Mouse (Mus musculus) small intestine, adult 2 months (tissue): ENCODE data around the gene Slc26a11. TPM values are rescaled to one million over a fixed set of nuclear protein-coding genes. Genes with fewer than 3 reads are reported as not detected.
A peak's percentile ranks its signal among the peaks of the same experiment; 100 is the strongest.

Source experiments
- H3K27ac ChIP-seq: fragments of 200-500 bp; 2 replicates; pipeline ENCODE4 v1.5.1; 2012; ENCODE audit warnings: low read depth, low read length, control low read depth, inconsistent platforms; ENCODE audit not compliant: insufficient read depth
- H3K27me3 ChIP-seq: fragments of 200-500 bp; 2 replicates; pipeline ENCODE4 v1.6.1; 2012; ENCODE audit warnings: mild to moderate bottlenecking, moderate library complexity, low read length, inconsistent platforms; ENCODE audit not compliant: control insufficient read depth, insufficient read depth
- H3K36me3 ChIP-seq: fragments of 200-500 bp; 2 replicates; pipeline ENCODE4 v1.6.1; 2012; ENCODE audit warnings: mild to moderate bottlenecking, low read length, control low read depth, inconsistent platforms; ENCODE audit not compliant: control insufficient read depth, insufficient read depth
- H3K4me1 ChIP-seq: fragments of 200-500 bp; 2 replicates; pipeline ENCODE4 v1.6.1; 2012; ENCODE audit warnings: low read length, inconsistent platforms, mixed read lengths; ENCODE audit not compliant: control insufficient read depth, insufficient read depth, insufficient read length
- H3K4me3 ChIP-seq: fragments of 200-500 bp; 2 replicates; pipeline ENCODE4 v1.5.1; 2012; ENCODE audit warnings: low read depth, mild to moderate bottlenecking, control low read depth, inconsistent platforms, low read length, moderate library complexity
- CTCF ChIP-seq: fragments of 200-500 bp; IDR thresholded peaks from 2 replicates; pipeline ENCODE4 v1.5.1; 2012; ENCODE audit warnings: low read depth, mild to moderate bottlenecking, control low read depth, inconsistent platforms, low read length, moderate library complexity, mixed read lengths; ENCODE audit not compliant: insufficient replicate concordance, insufficient read length; ENCODE audit errors: extremely low read depth
- POLR2A ChIP-seq: fragments of 200-500 bp; IDR thresholded peaks from 2 replicates; pipeline ENCODE4 v1.6.1; 2012; ENCODE audit warnings: low read depth, mild to moderate bottlenecking, control low read depth, inconsistent platforms, low read length, moderate library complexity
- WGBS: fragments of 180-500 bp; shearing (Covaris S2); methylation state at CpG from one replicate; pipeline ENCODE4 v1.1.7; 2018; 5-methylcytosine and 5-hydroxymethylcytosine counted together
- polyA plus RNA-seq: library from polyadenylated mRNA; depleted of rRNA; stranded (reverse); fragments of >200 nt; gene quantifications from 2 replicates; pipeline ENCODE4 v1.2.3, GENCODE M21; 2012

Gene Slc26a11
- polyA plus RNA-seq, 1 experiment: 17.3 TPM

- Histone ChIP-seq H3K27ac (no peak overlapping the region), H3K4me1 (no peaks in the 10 kb centered on the region), H3K27me3 (no peaks in the 10 kb centered on the region), H3K36me3 (peaks cover 24% of the 10 kb centered on the region), H3K4me3 (no peak overlapping the region)
- WGBS: 91% methylated on average over 8 of the region's 8 CpGs
- TF ChIP-seq CTCF (no peak), POLR2A (no peak)
These were observed 11.2 kb upstream of the Slc26a11 start for GRCm38 (mm10) chr11:119344178-119344577.

DNA sequence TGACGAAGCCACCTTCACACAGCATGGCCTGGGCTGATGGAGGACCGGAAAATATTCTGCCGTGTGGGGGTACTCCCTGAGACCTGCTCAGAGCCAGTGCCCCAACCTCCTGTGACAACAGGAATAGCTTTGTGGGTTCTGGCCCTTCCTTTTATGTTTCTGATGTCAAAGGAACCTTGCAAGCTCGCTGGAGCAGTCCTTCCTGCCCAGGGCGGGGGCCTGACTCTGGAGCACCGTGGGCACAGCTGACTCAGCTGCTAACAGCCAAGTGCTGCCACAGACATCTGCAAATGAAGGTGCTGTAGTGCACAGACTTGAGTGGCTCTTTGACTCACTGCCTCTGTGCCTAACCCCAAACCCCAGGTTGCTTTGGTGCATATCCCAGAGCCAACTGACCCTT is 10.5 kb upstream of the Slc26a11 start:
- Histone ChIP-seq H3K36me3 (peaks cover 24% of the 10 kb centered on the region), H3K27me3 (no peaks in the 10 kb centered on the region), H3K4me1 (no peaks in the 10 kb centered on the region), H3K4me3 (no peak overlapping the region), H3K27ac (no peak overlapping the region)
- WGBS: 64% methylated on average over 6 of the region's 6 CpGs
- TF ChIP-seq POLR2A (no peak), CTCF (no peak)

DNA sequence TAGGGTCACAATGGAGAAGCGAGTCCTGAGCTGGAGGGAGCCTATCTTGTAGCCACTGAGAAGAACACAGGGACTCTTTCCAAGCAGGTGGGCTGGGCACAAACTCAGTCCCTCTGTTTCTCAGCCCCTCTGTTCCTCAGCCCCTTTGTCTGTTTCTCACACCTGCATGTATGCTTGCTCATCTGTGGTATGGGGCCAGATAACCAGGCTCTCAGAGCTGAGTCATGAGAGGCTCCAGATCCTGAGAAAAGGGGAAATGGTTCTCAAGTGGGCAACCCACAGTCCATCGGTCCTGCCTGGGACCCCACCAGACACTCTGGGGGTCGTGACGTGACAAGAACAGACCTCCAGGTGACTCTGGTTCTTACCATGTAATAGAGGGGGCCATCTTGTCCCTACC is 8.2 kb upstream of the Slc26a11 start:
- no peak overlapping the region for H3K27ac ChIP-seq
- H3K27me3 ChIP-seq: no peaks in the 10 kb centered on the region
- H3K36me3 ChIP-seq: peaks cover 24% of the 10 kb centered on the region
- no peak overlapping the region for H3K4me3 ChIP-seq
- WGBS: 91% methylated on average over 4 of the region's 4 CpGs
- no peaks in the 10 kb centered on the region for H3K4me1 ChIP-seq
- TF ChIP-seq CTCF (no peak), POLR2A (no peak)

DNA sequence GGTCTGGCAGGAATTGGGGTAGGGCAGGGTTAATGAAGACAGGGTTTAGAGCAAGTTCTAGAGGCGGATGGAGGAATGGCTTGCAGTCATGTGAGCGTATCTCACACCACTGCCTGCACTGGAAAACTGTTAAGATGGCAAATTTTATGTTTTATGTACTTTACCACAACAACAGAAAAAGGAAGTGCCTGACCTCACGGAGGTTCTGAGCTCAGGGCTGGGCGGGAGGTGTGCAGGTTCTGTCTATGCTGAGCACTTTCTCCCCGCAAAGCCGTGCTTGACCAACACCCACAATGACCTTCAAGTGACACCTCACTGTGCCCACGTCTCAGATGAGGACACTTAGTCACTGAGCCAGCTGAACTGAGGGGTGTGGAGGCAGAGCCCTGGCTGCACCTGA is 3.2 kb upstream of the Slc26a11 start:
- 78% methylated on average over 7 of the region's 7 CpGs for WGBS
- H3K4me3 ChIP-seq: no peak overlapping the region
- H3K27me3 ChIP-seq: no peaks in the 10 kb centered on the region
- H3K27ac ChIP-seq: no peak overlapping the region
- peaks cover 3% of the 10 kb centered on the region; the same call in 1 of the 2 replicates for H3K36me3 ChIP-seq
- H3K4me1 ChIP-seq: peaks cover 5% of the 10 kb centered on the region; the same call in 1 of the 2 replicates
- TF ChIP-seq POLR2A (no peak), CTCF (no peak)

GRCm38 (mm10) chr11:119353946-119354345 is 1.4 kb upstream of the Slc26a11 start:
- 78% methylated on average over 4 of the region's 4 CpGs for WGBS
- TF ChIP-seq POLR2A: no peak
- no peak for TF ChIP-seq CTCF
- Histone ChIP-seq H3K27ac (no peak overlapping the region), H3K27me3 (no peaks in the 10 kb centered on the region), H3K4me3 (no peak overlapping the region), H3K36me3 (no peaks in the 10 kb centered on the region), H3K4me1 (peaks cover 5% of the 10 kb centered on the region; the same call in 1 of the 2 replicates)

DNA sequence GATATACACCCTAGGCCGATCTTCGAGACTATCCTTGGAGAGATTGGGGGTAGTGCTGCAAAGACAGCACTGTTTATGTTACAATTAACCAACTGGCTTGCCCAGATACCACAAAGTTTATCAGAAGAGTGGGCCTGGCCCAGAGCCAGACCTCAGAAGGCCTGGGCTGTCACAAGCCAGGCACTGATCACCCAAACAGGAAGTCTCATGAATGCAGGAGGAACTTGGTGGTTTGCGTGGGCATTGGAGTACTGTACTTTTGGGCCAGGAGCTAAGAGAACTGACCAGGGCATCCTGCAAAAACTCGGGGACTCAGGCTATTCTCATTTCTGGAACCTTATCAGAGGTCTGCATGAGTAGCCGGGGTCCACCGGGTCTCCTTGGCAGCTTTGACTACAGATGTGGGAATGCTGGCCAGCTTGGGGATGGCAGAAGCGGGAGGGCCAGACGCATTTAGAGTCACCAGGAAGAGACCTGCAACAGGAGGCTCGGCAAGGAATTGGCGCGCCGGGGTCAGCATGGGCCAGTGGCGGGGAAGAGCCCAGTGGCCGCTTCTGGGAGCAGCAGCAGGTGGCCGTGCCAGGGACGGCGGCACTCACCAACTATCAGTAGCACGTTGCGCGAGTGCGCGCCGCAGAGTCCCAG is 437 bp upstream of the Slc26a11 start:
- H3K36me3 ChIP-seq: peaks cover under 1% of the 10 kb centered on the region; the same call in 1 of the 2 replicates
- peak overlapping the region; percentile 71 for H3K27ac ChIP-seq
- peak overlapping the region; percentile 93 for H3K4me3 ChIP-seq
- H3K4me1 ChIP-seq: peaks cover 5% of the 10 kb centered on the region; the same call in 1 of the 2 replicates
- no peaks in the 10 kb centered on the region for H3K27me3 ChIP-seq
- TF ChIP-seq CTCF: no peak
- TF ChIP-seq POLR2A: 0 out of 2 replicates have a peak, but pooled peaks have one; percentile 3
- under 1% methylated on average over 23 of the region's 23 CpGs for WGBS

GRCm38 (mm10) chr11:119359089-119359488 is 3.7 kb downstream of the Slc26a11 start:
- 94% methylated on average over 10 of the region's 10 CpGs for WGBS
- peaks cover 5% of the 10 kb centered on the region; the same call in 1 of the 2 replicates for H3K4me1 ChIP-seq
- TF ChIP-seq POLR2A (no peak), CTCF (no peak)
- no peaks in the 10 kb centered on the region for H3K27me3 ChIP-seq
- peaks cover 7% of the 10 kb centered on the region; the same call in 1 of the 2 replicates for H3K36me3 ChIP-seq
- no peak overlapping the region for H3K4me3 ChIP-seq
- no peak overlapping the region for H3K27ac ChIP-seq
